Mouse (Mus musculus) lung, postnatal 0 days (tissue): Measurements from ENCODE around the gene Sgip1.

Experiments used
- CTCF ChIP-seq: IDR thresholded peaks from 2 replicates; pipeline ENCODE4 v1.5.1; 2016; ENCODE audit warnings: antibody characterized with exemption, mild to moderate bottlenecking
- EP300 ChIP-seq: IDR thresholded peaks from 2 replicates; pipeline ENCODE4 v1.6.1; 2016; ENCODE audit warnings: antibody characterized with exemption, mild to moderate bottlenecking, control low read depth

DNA sequence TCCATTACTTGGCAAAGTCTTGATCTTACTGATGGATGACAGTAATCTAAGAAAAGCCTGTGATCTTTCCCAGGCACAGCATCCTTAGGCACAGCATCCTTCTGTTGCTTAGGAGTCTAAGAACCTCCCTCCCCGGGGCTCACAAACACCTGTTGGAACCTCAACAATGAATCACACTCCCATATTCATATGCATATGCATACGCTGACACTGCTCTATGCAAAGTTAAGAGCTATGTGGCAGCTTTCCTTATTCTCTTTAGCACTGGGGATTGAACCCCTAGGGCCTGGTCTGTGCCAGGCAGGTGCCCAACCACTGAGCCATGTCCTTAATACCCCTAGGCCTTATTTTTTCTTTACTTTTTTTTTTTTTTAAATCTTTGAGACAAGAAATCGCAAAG, 111.2 kb downstream of the Sgip1 start:
- no peak for TF ChIP-seq CTCF
- no peak for TF ChIP-seq EP300
